Mouse (Mus musculus): ENCODE results near the gene Ezh2. TPM values are rescaled to one million over a fixed set of nuclear protein-coding genes. Genes with fewer than 3 reads are reported as not detected.

Gene Ezh2
- polyA plus RNA-seq, 1 experiment from 2014 or later, result 90.7 TPM

- no peak for ATAC-seq (ENCODE audit: insufficient read depth, low FRiP score, low read depth)
- no peaks in the 10 kb centered on the region for H3K4me1 ChIP-seq
- H3K4me3 ChIP-seq (replicated peaks), result no peak overlapping the region
- no peak overlapping the region for H3K4me2 ChIP-seq
- H3K9ac ChIP-seq, result no peak overlapping the region
- no peak overlapping the region for H3K27ac ChIP-seq
- 62% methylated on average over 1 of the region's 1 CpGs for WGBS
- H3K9me3 ChIP-seq, result no peaks in the 10 kb centered on the region
- peaks cover 56% of the 10 kb centered on the region for H3K36me3 ChIP-seq
- H3K27me3 ChIP-seq (replicated peaks), result no peaks in the 10 kb centered on the region
These were observed 67.5 kb downstream of the Ezh2 start for GRCm38 (mm10) chr6:47527655-47528054.

GRCm38 (mm10) chr6:47527129-47527528 lies 68.0 kb downstream of the Ezh2 start:
- Histone ChIP-seq H3K27ac (no peak overlapping the region), H3K4me1 (no peaks in the 10 kb centered on the region), H3K27me3 (replicated peaks) (no peaks in the 10 kb centered on the region), H3K9ac (no peak overlapping the region), H3K4me2 (no peak overlapping the region), H3K4me3 (replicated peaks) (no peak overlapping the region), H3K9me3 (no peaks in the 10 kb centered on the region), H3K36me3 (peaks cover 60% of the 10 kb centered on the region)
- ATAC-seq (ENCODE audit: insufficient read depth, low FRiP score, low read depth), result no peak
- 55% methylated on average over 2 of the region's 2 CpGs for WGBS

GRCm38 (mm10) chr6:47526446-47526845 lies 68.7 kb downstream of the Ezh2 start:
- H3K9me3 ChIP-seq, result no peaks in the 10 kb centered on the region
- ATAC-seq (ENCODE audit: insufficient read depth, low FRiP score, low read depth), result no peak
- H3K4me1 ChIP-seq, result no peaks in the 10 kb centered on the region
- H3K4me2 ChIP-seq, result no peak overlapping the region
- no peak overlapping the region for H3K27ac ChIP-seq
- no peaks in the 10 kb centered on the region for H3K27me3 ChIP-seq (replicated peaks)
- no peak overlapping the region for H3K4me3 ChIP-seq (replicated peaks)
- no peak overlapping the region for H3K9ac ChIP-seq
- 83% methylated on average over 4 of the region's 4 CpGs for WGBS
- peaks cover 61% of the 10 kb centered on the region for H3K36me3 ChIP-seq

- H3K4me1 ChIP-seq, result no peaks in the 10 kb centered on the region
- peaks cover 55% of the 10 kb centered on the region for H3K36me3 ChIP-seq
- no peaks in the 10 kb centered on the region for H3K27me3 ChIP-seq (replicated peaks)
- ATAC-seq (ENCODE audit: insufficient read depth, low FRiP score, low read depth), result no peak
- H3K9ac ChIP-seq, result no peak overlapping the region
- no peak overlapping the region for H3K4me3 ChIP-seq (replicated peaks)
- 82% methylated on average over 2 of the region's 2 CpGs for WGBS
- no peak overlapping the region for H3K27ac ChIP-seq
- no peaks in the 10 kb centered on the region for H3K9me3 ChIP-seq
- no peak overlapping the region for H3K4me2 ChIP-seq
These were observed 70.1 kb downstream of the Ezh2 start for GRCm38 (mm10) chr6:47525041-47525440.

GRCm38 (mm10) chr6:47522431-47522830 lies 72.7 kb downstream of the Ezh2 start:
- H3K36me3 ChIP-seq, result peaks cover 59% of the 10 kb centered on the region

GRCm38 (mm10) chr6:47520030-47520429 lies 75.1 kb downstream of the Ezh2 start:
- no peak for ATAC-seq (ENCODE audit: insufficient read depth, low FRiP score, low read depth)
- Histone ChIP-seq H3K4me2 (no peak overlapping the region), H3K9me3 (no peaks in the 10 kb centered on the region), H3K9ac (no peak overlapping the region), H3K27me3 (replicated peaks) (no peaks in the 10 kb centered on the region), H3K36me3 (peaks cover 61% of the 10 kb centered on the region), H3K27ac (no peak overlapping the region), H3K4me3 (replicated peaks) (no peak overlapping the region), H3K4me1 (no peaks in the 10 kb centered on the region)
- 77% methylated on average over 2 of the region's 2 CpGs for WGBS

More at GRCm38 (mm10) chr6:47522431-47522830, 72.7 kb downstream of the Ezh2 start:
- Histone ChIP-seq H3K9ac (no peak overlapping the region), H3K4me1 (no peaks in the 10 kb centered on the region), H3K4me3 (replicated peaks) (no peak overlapping the region), H3K27me3 (replicated peaks) (no peaks in the 10 kb centered on the region), H3K27ac (no peak overlapping the region), H3K9me3 (no peaks in the 10 kb centered on the region), H3K4me2 (no peak overlapping the region)
- 94% methylated on average over 3 of the region's 3 CpGs for WGBS
- ATAC-seq (ENCODE audit: insufficient read depth, low FRiP score, low read depth), result no peak

- Histone ChIP-seq H3K27me3 (replicated peaks) (no peaks in the 10 kb centered on the region), H3K27ac (no peak overlapping the region), H3K36me3 (no peaks in the 10 kb centered on the region), H3K4me2 (no peak overlapping the region), H3K9me3 (no peaks in the 10 kb centered on the region), H3K9ac (no peak overlapping the region), H3K4me1 (no peaks in the 10 kb centered on the region), H3K4me3 (replicated peaks) (no peak overlapping the region)
- ATAC-seq (ENCODE audit: insufficient read depth, low FRiP score, low read depth), result no peak
- 76% methylated on average over 4 of the region's 4 CpGs for WGBS
These were observed 100.6 kb downstream of the Ezh2 start for GRCm38 (mm10) chr6:47494562-47494961.

- Histone ChIP-seq H3K4me2 (no peak overlapping the region), H3K9me3 (no peaks in the 10 kb centered on the region), H3K27me3 (replicated peaks) (no peaks in the 10 kb centered on the region), H3K4me3 (replicated peaks) (no peak overlapping the region), H3K27ac (no peak overlapping the region), H3K36me3 (no peaks in the 10 kb centered on the region), H3K9ac (no peak overlapping the region), H3K4me1 (no peaks in the 10 kb centered on the region)
- 91% methylated on average over 1 of the region's 1 CpGs for WGBS
- ATAC-seq (ENCODE audit: insufficient read depth, low FRiP score, low read depth), result no peak
These were observed 113.1 kb downstream of the Ezh2 start for GRCm38 (mm10) chr6:47482027-47482426.

Other genes with a start within 250 kb of the Ezh2 start
- gene Cul1, start 141.9 kb downstream of the Ezh2 start, polyA plus RNA-seq (2015; fragmentation: Nextera tagmentation; extraction: Ambion mirVana), result 116 and 117 TPM in 2 replicates
- 280 and 318 TPM in 2 replicates for gene Pdia4, start 218.1 kb upstream of the Ezh2 start, polyA plus RNA-seq (2015; fragmentation: Nextera tagmentation; extraction: Ambion mirVana)
- gene Zfp786, start 235.5 kb upstream of the Ezh2 start, polyA plus RNA-seq (2015; fragmentation: Nextera tagmentation; extraction: Ambion mirVana), result 3.2 and 3.5 TPM in 2 replicates
- 9.0 and 9.2 TPM in 2 replicates for gene Zfp398, start 240.3 kb upstream of the Ezh2 start, polyA plus RNA-seq (2015; fragmentation: Nextera tagmentation; extraction: Ambion mirVana)